Mouse (Mus musculus): ENCODE data around the gene Stk32c.

Stk32c gene

DNA sequence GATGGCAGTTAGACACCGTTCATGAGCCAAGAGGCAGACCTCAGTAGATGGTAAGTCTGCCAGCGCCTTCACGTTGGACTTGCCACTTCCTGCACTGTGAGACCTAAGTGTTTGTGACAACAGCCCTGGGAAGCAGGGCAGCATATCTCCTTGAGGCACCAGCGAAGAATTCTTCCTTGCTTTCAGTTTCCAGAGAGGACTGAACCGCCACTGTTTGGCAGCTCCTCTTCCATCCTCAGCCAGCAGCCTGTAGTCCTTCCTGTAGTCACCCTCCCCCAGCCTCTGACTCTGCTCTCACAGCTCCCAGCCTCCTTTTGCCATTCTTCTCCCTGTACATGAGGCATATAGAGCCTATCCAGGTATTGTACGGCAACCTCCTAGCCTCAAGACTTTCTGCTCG, 60.2 kb downstream of the Stk32c start:
- no peak for DNase-seq (ENCODE audit: inconsistent age in 2 of 2, low spot score in 1 of 2)

DNA sequence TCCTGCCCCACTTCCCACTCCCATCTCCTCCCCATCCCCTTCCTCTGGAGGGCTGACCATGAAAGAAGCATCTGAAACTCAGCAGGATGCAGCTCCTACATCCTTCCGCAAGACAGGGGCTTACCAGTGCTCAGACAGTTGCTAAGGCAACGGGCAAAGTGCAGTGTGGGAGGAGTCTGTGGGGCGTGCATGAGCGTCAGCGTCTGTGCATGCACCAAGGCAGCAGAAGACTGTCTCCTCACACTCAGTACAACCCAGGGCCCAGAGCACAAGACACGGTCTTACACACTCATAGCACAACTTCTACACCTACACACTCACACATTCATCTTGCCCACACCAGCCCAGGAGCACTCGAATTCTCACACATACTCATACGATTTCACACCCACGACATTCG, 62.0 kb downstream of the Stk32c start:
- peak in 1 of 2 experiments; percentile 37 for DNase-seq (ENCODE audit: inconsistent age in 2 of 2, low spot score in 1 of 2)

DNA sequence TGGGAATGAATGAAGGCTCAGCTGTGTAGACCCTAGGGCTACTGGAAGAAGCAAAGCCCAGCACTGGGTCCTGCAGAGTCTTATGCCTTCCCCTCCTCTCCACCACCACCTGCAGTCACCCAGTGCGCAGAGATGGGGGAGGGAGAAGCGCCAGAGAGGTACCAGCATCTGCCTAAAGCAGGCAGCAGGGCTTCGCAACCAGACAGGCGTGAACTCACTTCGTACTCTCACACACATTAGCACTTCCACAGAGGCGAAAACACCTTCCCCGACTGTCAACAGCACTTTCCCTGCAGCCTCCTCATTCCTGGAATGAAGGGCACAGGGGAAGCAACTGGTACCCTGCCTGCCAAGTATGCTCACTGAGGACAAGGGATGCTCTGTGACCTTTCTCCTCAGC, 63.7 kb downstream of the Stk32c start:
- DNase-seq (ENCODE audit: inconsistent age in 2 of 2, low spot score in 1 of 2), result no peak

DNA sequence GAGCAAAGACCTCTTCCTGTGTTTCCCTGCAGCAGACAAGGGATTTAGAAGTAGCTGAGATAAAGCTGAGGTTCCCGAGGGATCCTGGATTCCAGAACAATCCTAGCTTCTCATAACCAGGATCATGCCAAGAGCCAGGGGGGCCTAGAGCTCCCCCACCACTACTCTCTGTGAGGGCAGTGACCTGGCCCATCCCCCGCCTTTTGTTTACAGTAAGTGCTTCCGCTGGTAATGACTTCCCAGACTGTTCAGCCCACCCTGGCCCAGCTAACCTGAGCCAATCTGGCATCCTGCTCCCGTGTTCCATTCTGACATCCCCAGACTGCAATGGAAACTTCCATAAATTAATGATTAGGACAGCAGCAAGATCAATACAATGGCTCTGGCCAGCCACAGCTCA, 65.7 kb downstream of the Stk32c start:
- no peak for DNase-seq (ENCODE audit: inconsistent age in 2 of 2, low spot score in 1 of 2)

DNA sequence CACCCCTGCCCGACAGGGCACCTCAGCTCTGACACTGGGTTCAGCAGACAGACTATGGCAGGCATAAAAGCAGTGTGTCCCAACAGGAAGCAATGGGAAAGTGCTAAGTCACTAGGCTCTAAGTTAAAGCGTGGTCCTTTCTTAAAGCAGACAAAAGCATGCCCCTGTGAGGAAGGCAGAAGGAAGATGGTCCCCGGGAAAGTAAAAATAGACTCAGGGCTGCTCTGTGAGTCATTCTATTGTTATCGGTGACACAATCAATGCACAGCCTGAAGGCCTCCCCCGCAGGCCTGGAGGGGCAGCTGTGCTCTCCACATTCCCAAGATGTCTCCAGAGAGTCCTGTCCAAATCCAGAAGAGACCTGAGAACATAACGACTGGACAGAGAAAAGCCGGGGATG, 67.2 kb downstream of the Stk32c start:
- DNase-seq (ENCODE audit: inconsistent age in 2 of 2, low spot score in 1 of 2), result peak in 1 of 2 experiments; percentile 60

DNA sequence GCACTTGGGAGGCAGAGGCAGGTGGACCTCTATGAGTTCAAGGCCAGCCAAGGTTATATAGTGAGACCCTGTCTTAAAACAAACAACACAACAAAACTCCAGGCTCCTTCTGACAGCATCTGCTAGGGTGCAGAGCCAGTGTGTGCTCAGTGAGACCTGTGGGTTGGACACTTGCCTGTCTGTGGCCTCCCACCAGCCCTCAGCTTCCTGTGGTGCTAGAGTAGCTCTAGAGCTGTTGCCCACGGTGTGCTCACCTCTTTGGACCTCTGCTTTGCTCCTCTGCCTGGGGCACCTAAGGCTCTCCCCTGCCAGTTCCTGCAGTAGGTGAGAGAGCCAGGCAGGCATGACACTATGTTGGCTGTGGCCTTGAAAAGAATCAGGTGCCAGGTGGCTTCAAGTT, 69.3 kb downstream of the Stk32c start:
- DNase-seq (ENCODE audit: inconsistent age in 2 of 2, low spot score in 1 of 2), result no peak

DNA sequence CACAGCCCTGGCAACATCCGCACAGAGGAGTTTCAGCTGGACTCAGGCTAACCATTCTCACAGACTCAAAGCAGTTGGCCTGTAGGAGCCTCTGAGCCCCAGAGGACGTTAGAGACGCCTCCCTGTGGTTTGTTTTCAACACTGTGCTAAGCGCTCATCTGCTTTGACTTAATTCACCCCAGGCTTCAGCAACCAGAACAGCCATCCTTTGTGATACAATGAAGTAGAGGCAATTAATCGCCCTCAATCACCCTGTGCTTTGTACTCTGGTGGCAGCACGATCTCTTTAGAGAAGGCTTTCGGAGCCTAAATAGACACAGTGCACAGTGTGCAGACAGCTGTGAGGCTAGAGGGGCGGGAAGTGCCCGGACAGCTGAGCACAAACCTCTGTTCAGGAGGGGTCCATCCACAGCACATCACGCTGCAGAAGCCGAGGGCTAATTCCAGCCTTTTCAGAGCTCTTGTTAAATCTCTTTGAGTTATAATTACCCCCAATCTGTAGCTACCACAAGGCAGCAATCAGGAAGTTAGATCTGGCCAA, 73.1 kb downstream of the Stk32c start:
- DNase-seq (ENCODE audit: inconsistent age in 2 of 2, low spot score in 1 of 2), result no peak

DNA sequence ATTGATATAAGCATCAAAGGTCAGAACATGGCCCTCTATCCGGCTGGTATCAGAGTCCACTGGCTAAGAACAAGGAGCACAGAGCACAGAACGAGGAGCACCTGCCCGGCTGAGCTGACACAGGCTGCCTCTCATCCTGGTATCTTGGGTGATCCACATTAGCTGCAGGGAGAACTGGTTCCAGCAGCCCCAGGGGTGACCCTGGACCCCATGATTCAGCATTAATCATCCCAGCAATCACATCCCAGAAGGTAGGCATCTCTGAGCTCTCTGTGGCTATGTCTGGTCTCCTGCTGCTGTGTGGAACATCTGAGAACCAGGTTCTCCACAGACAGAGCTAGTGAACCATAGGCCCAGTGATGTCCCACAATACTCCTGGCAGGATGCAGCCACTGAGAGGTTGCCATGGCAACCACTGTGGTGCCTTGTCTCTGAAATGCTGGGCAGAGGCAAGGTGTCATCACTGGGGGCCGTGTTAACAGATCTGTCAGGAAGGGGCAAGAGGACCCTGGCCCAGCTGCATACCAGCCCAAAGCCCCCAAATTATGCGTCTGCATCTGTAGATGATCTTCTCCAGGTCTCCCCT, 76.1 kb downstream of the Stk32c start:
- DNase-seq (ENCODE audit: inconsistent age in 2 of 2, low spot score in 1 of 2), result peak in 1 of 2 experiments; percentile 75

DNA sequence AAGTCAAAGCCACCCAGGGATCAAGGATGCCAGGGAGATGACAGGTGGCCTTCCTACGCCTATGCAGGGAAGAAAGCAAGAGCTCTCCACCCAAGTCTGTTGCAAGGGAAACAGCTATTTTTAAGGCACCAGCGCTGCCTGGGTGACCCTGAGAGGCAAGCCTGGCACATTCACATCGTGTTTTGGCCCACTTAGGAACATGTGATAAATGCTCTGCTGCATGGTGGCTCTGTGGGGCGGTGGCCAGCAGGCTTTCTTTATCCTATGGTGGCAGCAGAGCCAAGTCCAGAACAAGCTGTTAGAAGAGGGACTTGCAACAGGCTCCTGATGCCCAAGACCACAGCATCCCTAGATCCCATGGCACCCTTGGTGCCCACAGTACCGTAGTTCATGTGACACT, 77.9 kb downstream of the Stk32c start:
- no peak for DNase-seq (ENCODE audit: inconsistent age in 2 of 2, low spot score in 1 of 2)

DNA sequence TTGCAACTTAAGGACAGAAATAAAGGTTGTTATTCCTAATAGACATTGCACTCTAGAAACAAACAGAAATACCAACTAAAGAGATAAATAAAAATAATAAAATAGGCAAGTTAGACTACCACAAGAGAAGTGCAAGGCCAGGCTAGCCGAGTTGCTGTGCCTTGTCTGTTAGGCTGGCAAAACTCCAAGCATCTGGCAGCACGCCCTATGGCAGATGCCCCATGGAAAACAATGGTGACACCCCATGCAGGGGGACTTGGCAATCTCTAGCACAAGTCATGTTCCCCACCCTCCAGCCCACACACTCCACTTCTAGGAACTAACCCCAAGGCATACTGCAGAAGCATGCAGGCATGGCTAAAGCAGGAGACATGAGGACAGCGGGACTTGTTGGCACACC, 79.7 kb downstream of the Stk32c start:
- DNase-seq (ENCODE audit: inconsistent age in 2 of 2, low spot score in 1 of 2), result peak; percentile 45 to 84

DNA sequence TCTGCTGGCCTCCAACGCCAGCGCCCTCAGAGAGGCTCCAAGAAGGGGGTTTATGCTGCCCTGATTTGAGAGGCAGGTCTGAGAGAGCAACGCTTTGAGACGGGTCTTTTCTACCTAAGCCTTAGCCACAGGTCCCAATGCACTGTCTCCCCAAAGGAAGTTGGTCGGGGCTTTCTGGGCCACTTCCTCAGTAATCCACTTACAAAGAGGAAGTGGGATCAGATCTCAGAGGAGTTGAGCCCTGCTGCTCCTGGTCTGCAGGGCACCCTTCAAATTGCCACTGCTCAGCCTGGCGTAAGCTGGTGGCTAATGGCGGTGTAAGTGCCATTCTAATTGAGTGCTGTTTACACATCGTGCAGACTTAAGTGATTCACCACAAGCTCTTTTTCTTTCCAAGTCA, 81.6 kb downstream of the Stk32c start:
- no peak for DNase-seq (ENCODE audit: inconsistent age in 2 of 2, low spot score in 1 of 2)

DNA sequence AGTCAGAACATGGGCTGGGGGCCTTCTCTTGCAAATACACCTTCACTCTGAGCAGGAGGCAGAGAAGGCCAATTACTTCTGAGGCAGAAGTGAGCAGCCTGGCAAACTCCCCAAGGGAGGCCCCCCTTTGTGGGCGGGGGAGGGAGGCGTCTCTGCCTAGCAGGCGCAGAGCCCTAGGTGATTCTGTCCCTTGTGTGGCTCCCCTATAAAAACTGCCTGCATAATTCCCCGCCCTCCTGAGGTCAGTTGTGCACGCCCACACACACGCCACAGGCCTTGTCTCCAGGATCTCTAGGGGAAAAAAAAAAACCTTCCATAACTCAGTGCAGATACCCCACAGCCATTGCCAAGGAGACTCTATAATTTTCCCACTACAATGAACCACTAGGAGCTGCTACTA, 82.7 kb downstream of the Stk32c start:
- no peak for DNase-seq (ENCODE audit: inconsistent age in 2 of 2, low spot score in 1 of 2)

DNA sequence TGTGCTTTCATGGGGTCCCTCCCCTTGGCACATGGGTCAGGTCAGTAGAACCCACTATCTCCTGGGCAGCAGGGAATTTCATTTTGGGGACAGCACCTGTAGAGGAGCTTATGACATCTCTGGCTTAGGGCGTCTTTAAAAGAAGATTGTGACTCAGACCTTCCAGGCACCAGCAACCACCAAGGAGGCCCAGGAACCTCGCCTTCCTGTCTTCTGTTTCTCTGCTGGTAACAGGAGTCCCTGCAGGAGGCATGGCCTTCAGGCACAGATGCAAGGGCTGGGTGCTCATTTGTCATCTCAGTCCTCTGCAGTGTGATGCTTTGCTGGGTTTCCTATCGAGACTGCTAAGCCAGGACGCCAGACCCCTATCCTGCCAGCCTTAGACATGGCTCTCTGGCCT, 84.1 kb downstream of the Stk32c start:
- no peak for DNase-seq (ENCODE audit: inconsistent age in 2 of 2, low spot score in 1 of 2)

DNA sequence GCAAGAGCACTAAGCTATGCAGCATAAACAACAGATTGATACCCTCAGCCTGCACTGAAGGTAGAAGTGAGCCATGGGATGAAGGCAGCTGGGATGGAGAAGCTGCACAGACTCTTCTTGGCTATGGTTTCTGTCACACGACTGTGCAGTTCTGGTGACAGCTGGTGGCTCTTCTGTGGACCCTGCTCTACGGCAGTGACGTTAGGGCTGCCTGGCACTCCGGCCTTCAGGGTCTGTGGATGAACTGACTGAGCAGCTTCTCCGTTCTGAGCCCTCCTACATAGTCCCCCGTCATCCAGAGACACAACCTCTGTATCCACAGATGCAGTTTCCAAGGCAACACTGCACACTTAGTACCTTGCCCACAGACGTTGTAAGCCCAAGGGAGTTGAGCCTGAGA, 86.6 kb downstream of the Stk32c start:
- DNase-seq (ENCODE audit: inconsistent age in 2 of 2, low spot score in 1 of 2), result no peak

DNA sequence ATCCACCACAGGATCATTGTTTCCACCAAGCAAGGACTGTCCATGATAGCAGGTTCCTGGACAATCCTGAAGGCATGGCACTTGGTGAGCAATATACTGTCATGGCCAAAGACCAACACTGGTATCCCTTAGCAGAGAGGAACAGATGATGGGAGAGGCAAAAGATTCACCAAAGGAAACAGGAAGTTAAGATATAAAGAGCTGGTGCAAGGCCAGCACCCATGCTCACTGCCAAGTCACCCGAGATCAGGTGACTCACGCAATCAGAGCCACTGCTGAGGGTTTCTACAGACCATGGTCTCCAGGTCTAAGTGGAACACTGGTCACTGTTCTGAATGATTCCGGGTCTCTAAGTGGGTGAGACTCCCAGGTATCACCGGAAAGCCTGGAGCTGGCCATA, 87.2 kb downstream of the Stk32c start:
- DNase-seq (ENCODE audit: inconsistent age in 2 of 2, low spot score in 1 of 2), result no peak

DNA sequence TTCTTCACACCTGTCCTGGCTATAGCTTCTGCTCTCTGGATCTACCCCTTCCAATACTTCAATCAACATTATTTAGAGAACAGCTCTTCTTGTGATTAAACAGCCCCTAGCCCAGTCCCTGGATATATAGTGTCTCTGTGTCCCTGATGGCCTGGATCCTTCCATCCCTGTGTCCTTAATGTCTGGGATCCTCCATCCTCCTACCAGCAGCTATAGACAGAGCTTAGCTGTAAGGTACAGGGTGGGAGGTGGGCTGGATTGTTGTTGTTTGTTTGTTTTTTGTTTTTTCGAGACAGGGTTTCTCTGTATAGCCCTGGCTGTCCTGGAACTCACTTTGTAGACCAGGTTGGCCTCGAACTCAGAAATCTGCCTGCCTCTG, 93.3 kb downstream of the Stk32c start:
- no peak for DNase-seq (ENCODE audit: inconsistent age in 2 of 2, low spot score in 1 of 2)

DNA sequence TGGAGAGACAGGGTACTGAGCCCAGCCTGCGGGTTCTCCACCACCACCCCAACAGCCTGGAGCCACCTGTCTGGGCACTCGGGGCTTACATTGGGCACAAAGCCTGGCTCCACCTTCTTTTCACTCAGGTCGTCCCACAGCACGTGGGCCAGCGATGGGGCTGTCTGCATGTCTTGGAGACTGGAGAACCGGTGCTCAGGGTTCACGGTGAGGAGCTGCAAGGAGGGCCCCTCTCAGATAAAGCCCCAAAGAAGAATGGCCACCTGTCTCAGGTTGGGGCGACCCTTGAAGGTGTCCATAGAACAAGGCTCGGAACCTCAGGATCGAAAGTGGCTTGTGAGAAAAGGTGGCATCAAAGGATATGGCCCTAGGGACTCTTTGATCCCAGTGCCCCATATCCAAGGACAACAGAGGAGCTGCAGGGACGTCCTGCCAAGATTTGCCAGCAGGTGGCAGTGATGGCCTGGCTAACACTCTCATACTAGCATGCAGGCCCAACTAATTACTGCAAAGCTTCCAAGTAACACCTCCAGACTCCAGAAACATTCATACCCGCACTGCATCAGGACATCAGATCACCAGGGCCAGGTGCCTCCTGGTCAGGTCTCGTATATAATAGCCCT, 93.8 kb downstream of the Stk32c start:
- DNase-seq (ENCODE audit: inconsistent age in 2 of 2, low spot score in 1 of 2), result peak; percentile 79 to 95

DNA sequence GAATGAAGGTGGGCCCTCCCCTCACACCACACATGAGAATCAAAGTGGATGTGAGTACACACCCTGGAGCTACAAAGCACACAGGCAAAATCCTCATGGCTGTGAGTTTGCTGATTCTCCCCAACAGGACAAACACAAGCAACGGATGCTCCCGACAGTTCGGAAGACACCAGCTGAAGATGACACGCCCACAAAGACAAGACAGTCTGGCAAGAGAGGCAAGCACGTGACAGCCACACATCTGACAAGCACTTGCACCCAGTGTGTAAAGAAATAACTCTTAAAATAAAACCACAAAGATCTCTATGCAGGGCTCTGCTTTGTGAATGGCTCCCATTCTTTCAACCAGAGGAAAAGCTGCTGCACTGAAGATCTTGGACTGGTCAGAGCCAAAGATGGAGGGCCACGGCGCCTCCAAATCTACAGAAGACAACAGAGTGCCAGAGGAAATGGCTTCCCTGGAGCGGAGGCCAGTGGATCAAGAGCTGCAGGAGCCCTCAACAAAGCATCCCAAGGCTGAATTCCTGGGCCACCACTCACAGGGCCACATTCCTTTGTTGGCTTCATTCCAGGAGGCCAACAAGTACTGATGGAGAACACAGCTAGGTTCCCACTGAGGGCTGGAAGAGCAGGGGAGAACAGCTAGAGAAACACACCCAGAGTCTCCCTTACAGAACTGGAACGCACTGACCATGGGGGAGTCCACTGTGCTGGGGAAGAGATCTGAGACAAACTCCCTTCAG, 105.0 kb downstream of the Stk32c start:
- peak; percentile 73 to 76 for DNase-seq (ENCODE audit: inconsistent age in 2 of 2, low spot score in 1 of 2)

DNA sequence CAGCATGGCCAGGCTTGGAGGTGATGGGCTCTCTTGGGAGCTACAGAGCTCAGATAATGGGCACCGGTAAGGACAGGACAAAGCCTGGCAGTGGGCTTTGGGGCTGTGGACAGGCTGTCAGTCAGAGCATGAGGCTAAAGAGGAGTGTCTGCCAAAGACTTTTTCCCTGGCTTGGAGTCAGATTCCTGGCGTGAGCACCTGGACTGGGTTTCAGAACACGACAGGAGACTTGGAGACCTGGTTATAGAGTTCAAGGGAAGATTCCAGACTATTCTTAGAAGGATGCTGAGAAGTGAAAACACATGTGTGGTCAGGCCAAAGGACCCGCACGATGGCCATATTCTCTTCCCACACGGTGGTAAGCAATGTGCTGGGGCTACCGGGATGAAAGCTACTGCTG, 107.4 kb downstream of the Stk32c start:
- DNase-seq (ENCODE audit: inconsistent age in 2 of 2, low spot score in 1 of 2), result no peak

DNA sequence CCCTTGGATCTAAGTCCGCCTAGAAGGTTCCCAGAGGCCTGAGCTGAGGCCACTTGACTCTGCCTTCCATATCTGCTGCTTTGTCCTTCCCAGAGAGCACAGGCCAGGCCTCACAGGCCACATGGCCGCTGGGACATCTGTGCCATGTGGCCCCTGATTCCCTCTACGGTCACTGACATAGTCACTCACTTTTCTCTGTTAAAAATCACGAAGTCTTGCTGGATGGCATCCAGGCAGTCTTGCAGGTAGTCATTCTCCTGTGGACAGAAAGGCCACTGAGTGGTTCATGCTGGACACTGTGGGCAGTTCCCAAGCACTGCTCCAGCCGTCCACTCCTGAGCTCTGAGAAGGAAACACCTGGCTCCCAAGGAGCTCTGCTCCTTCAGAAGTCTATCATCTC, 108.0 kb downstream of the Stk32c start:
- no peak for DNase-seq (ENCODE audit: inconsistent age in 2 of 2, low spot score in 1 of 2)

DNA sequence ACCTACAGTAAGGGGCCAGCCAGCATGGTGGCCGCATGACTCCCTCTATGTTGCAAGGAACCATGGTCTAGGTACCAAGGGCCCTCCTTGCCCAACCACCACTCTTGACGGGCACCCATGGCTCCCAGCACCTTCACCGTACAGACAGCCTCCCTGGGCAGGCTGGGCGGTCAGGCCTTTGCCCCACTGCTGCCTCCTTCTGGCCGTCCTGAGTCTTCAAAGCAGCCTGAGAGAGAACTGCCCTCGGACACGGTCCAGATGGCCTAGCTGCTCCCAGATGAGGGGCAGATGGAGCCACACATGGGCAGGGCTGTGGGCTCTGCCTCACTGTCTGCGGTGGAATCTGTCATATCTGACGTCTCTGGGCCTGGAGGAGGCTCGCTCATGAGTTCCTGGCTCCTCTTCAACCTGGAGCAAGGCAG, 109.1 kb downstream of the Stk32c start:
- DNase-seq (ENCODE audit: inconsistent age in 2 of 2, low spot score in 1 of 2), result no peak

DNA sequence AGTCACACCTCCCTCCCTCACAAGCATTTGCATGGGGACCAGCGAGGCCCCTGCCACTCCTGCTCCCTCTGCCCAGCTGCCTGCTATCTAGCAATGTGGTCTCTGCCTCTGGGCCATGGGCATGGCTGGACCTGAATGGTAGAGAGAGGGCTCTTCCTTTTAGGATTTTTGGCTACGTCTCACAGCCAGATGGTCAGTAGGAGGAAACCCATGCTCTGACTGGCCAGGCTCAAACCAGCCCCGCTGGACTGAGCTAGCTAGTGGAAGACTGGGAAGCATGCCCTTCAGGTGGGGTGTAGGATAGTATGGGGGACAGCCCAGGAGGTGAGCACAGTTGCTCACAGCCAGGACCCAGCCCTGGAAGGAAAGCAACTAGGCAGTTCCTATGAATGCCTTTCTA, 111.3 kb downstream of the Stk32c start:
- DNase-seq (ENCODE audit: inconsistent age in 2 of 2, low spot score in 1 of 2), result no peak
